Mouse (Mus musculus) limb, embryonic 14.5 days (tissue): Measurements from ENCODE around the gene Arhgap24. TPM values are rescaled to one million over a fixed set of nuclear protein-coding genes. Genes with fewer than 3 reads are reported as not detected.

ENCODE experiments used
- ATAC-seq: fragments of 200-750 bp; cut with Nextera tagmentation; 2 replicates; pipeline ENCODE4 v1.8.0; 2017; ENCODE audit warnings: low read depth, moderate number of reproducible peaks, moderate TSS enrichment; ENCODE audit not compliant: low FRiP score
- DNase-seq: peaks from one replicate; pipeline ENCODE4 v3.0.0-alpha.2; 2015; ENCODE audit warnings: low spot score
- H3K27ac ChIP-seq: fragments of 300-500 bp; sonication (generic); replicated peaks from 2 replicates; pipeline ENCODE4 v1.5.1; 2014; ENCODE audit warnings: low read depth, mild to moderate bottlenecking, low read length, moderate library complexity, mixed read lengths
- H3K27me3 ChIP-seq: fragments of 300-500 bp; sonication (generic); 2 replicates; pipeline ENCODE4 v1.6.1; 2014; ENCODE audit warnings: low read length, mixed read lengths; ENCODE audit not compliant: control insufficient read depth, insufficient read depth
- H3K36me3 ChIP-seq: fragments of 300-500 bp; sonication (generic); 2 replicates; pipeline ENCODE4 v1.6.1; 2014; ENCODE audit warnings: mild to moderate bottlenecking, low read length, moderate library complexity, mixed read lengths; ENCODE audit not compliant: control insufficient read depth, insufficient read depth
- H3K4me1 ChIP-seq: fragments of 300-500 bp; sonication (generic); 2 replicates; pipeline ENCODE4 v1.6.1; 2014; ENCODE audit warnings: antibody characterized with exemption, low read length, mixed read lengths; ENCODE audit not compliant: control insufficient read depth, insufficient read depth
- H3K4me2 ChIP-seq: fragments of 300-500 bp; sonication (generic); replicated peaks from 2 replicates; pipeline ENCODE4 v1.6.1; 2014; ENCODE audit warnings: low read depth, mild to moderate bottlenecking, low read length, moderate library complexity; ENCODE audit not compliant: severe bottlenecking
- H3K4me3 ChIP-seq: fragments of 300-500 bp; sonication (generic); replicated peaks from 2 replicates; pipeline ENCODE4 v1.5.1; 2014; ENCODE audit warnings: low read length
- H3K9ac ChIP-seq: fragments of 300-500 bp; sonication (generic); 2 replicates; pipeline ENCODE4 v1.6.1; 2014; ENCODE audit warnings: mild to moderate bottlenecking, low read depth, low read length, moderate library complexity; ENCODE audit not compliant: severe bottlenecking
- H3K9me3 ChIP-seq: fragments of 300-500 bp; sonication (generic); 2 replicates; pipeline ENCODE4 v1.6.1; 2016; ENCODE audit warnings: low read length; ENCODE audit not compliant: control insufficient read depth
- POLR2A ChIP-seq: fragments of 200-500 bp; IDR thresholded peaks from 2 replicates; pipeline ENCODE4 v1.8.0; 2012; ENCODE audit warnings: inconsistent platforms, mild to moderate bottlenecking, moderate library complexity, borderline replicate concordance; ENCODE audit not compliant: insufficient read depth, insufficient read length; ENCODE audit errors: extremely low read depth
- WGBS: fragments of 180-500 bp; shearing (Covaris S2); extraction: QIAGEN DNeasy Blood & Tissue Kit; methylation state at CpG from one replicate; pipeline ENCODE4 v1.1.7; 2014; 5-methylcytosine and 5-hydroxymethylcytosine counted together
- polyA plus RNA-seq, 2 experiments: library from polyadenylated mRNA; depleted of rRNA in 1 of 2; stranded (reverse) in 1 of 2; unstranded in 1 of 2; fragments of >200 nt; fragmentation: Nextera tagmentation in 1 of 2; extraction: Ambion mirVana in 1 of 2; gene quantifications; 2 replicates each; pipeline versions ENCODE4 v1.2.1 to v1.2.3; 2012 to 2014

Arhgap24 gene
- polyA plus RNA-seq, 2 experiments: 20.2 to 25.8 TPM

DNA sequence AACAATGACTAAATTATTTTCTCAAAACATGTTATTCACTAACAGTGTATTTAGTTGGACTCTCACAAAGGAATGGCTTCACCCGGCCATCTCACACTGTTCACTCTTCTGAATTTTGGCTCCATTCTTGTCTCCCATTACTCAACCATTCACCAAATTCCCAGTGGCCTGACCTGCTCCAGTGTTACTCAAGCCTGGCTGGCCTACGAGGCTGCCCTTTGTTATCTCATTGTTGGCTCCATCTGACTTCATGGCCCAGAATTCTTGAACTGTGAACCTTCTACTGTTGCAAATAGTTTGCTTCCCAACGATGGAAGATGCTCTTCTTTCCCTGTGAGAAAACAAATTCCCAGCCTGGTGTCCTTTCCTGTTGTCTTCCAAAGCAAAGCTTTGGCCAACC is 18.2 kb upstream of the Arhgap24 start:
- 92% methylated on average over 3 of the region's 3 CpGs for WGBS
- no peaks in the 10 kb centered on the region; the same call in 1 of the 2 replicates for H3K9me3 ChIP-seq
- no peak for TF ChIP-seq POLR2A
- H3K36me3 ChIP-seq: no peaks in the 10 kb centered on the region
- H3K27ac ChIP-seq: no peak overlapping the region
- no peak overlapping the region for H3K4me2 ChIP-seq
- H3K27me3 ChIP-seq: no peaks in the 10 kb centered on the region
- no peak for DNase-seq
- no peak for ATAC-seq
- no peak overlapping the region for H3K9ac ChIP-seq
- no peak overlapping the region for H3K4me3 ChIP-seq
- no peaks in the 10 kb centered on the region for H3K4me1 ChIP-seq

DNA sequence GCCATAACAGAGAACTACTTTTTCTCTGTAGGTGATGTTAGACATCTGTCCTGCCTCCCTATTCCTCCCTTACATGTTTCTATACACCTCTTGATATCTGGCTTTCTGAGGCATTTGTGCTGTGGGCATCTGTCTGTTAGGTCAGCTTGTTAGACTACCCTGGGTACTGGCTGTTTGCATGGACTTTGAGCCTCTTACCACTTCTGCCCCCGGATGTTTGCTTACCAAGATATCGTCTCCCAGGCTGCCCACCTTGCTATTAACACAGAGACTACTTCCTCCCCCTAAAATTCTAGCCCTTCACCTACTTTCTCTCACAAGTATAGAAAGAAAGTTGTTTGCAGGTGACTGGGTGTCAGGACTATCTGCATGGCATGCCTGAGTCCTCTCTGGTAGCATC is 15.8 kb upstream of the Arhgap24 start:
- no peaks in the 10 kb centered on the region for H3K4me1 ChIP-seq
- WGBS: 83% methylated on average over 2 of the region's 2 CpGs
- no peaks in the 10 kb centered on the region for H3K27me3 ChIP-seq
- DNase-seq (no peak), ATAC-seq (no peak)
- H3K27ac ChIP-seq: no peak overlapping the region
- TF ChIP-seq POLR2A: no peak
- no peak overlapping the region for H3K4me3 ChIP-seq
- H3K4me2 ChIP-seq: no peak overlapping the region
- no peaks in the 10 kb centered on the region for H3K36me3 ChIP-seq
- H3K9ac ChIP-seq: no peak overlapping the region
- no peaks in the 10 kb centered on the region for H3K9me3 ChIP-seq

DNA sequence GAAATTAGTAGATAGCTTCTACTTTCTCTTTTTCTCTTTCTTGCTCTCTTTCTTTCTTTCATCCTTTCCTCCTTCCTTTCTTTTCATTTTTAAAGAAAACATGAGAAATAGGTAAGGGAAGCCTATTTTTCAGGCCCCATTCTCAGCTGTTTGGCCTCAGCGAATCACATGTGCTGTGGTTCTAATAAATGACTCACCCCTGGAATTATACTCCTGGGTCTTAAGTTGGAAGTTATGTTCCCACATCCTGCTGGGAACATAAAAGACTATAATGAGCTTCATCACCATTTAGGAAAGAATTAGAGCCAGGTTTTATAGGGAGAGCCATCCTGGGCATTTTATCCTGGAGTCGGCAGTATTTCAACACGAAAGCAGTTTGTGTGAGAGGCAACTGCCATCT is 12.9 kb upstream of the Arhgap24 start:
- ATAC-seq (no peak), DNase-seq (no peak)
- H3K36me3 ChIP-seq: no peaks in the 10 kb centered on the region
- H3K27ac ChIP-seq: no peak overlapping the region
- no peak overlapping the region for H3K9ac ChIP-seq
- H3K4me1 ChIP-seq: no peaks in the 10 kb centered on the region
- no peaks in the 10 kb centered on the region for H3K27me3 ChIP-seq
- H3K9me3 ChIP-seq: no peaks in the 10 kb centered on the region
- 22% methylated on average over 3 of the region's 3 CpGs for WGBS
- H3K4me3 ChIP-seq: no peak overlapping the region
- no peak overlapping the region for H3K4me2 ChIP-seq
- no peak for TF ChIP-seq POLR2A

DNA sequence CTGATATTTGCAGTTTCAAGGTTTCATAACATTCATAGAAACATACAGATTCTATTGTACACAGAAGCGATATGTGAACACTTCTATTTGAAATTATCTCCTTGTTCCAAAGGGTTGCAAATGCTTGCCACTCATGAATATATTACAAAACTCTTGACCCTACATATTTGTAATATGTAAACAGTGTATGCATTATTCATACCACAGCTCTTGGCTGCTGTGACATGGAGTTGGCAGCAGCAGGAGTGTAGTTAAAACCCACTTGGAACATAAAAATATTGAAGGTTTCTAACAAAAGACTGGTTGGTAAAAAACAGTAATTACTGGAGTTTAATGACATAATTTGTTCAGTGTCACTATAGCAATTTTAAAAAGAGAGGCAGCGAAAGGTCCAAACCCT is 10.9 kb upstream of the Arhgap24 start:
- Histone ChIP-seq H3K27me3 (no peaks in the 10 kb centered on the region), H3K9ac (no peak overlapping the region), H3K4me2 (no peak overlapping the region), H3K36me3 (no peaks in the 10 kb centered on the region), H3K4me3 (no peak overlapping the region), H3K4me1 (no peaks in the 10 kb centered on the region), H3K27ac (no peak overlapping the region), H3K9me3 (no peaks in the 10 kb centered on the region)
- TF ChIP-seq POLR2A: no peak
- ATAC-seq (no peak), DNase-seq (no peak)
- 69% methylated on average over 2 of the region's 2 CpGs for WGBS

DNA sequence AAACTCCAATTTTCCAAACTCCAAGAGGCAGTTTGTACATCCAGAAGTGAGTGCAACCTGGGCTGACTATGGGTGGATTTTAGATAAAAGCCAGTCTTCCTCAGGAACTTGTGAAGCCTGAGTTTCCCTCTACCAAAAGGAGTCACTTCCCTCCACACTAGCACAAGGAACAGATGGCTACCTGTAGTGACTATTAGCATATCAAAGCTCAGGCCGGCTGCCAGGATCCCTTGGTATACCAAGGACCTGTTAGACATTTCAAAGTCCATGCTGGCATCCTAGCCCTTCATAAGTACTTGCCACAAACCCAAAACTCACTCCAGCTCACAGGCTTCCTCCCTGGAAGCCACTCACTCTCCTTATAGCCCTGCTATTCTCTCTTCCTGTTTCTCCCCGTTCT is 3.1 kb upstream of the Arhgap24 start:
- no peak overlapping the region for H3K27ac ChIP-seq
- H3K9me3 ChIP-seq: no peaks in the 10 kb centered on the region
- no peaks in the 10 kb centered on the region for H3K27me3 ChIP-seq
- H3K4me2 ChIP-seq: no peak overlapping the region
- TF ChIP-seq POLR2A: no peak
- no peak overlapping the region for H3K4me3 ChIP-seq
- ATAC-seq: no peak
- 3% methylated on average over 2 of the region's 2 CpGs for WGBS
- no peak for DNase-seq
- H3K9ac ChIP-seq: no peak overlapping the region
- H3K4me1 ChIP-seq: peaks cover 12% of the 10 kb centered on the region
- no peaks in the 10 kb centered on the region for H3K36me3 ChIP-seq
